Mouse (Mus musculus): ENCODE measurements around the gene Kcnh4.

Gene Kcnh4

DNA sequence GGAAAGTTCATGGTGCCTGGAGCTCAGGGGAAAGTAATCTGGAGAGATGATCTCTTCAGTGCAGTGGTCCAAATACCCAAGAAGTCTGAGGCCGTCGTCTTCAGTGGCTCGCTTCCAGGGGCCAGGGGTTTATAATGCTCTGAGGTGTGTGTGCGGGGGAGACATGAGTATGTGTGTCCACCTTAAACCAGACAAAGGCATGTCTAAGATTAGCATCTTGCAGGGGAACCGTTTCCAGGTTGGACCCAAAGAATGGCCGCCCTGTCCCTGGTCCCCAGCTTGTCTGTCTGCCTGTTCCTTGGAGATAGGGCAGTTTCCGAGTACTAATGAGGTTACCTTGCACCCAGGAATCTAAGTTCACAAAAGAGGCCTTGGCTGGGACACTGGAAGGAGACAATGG, 3.1 kb upstream of the Kcnh4 start, which contains the start of gene Hcrt:
Gene Hcrt, minus strand, starts transcription at position 101 of the 400 bp plus-strand sequence.
- DNase-seq (ENCODE audit: low spot score) = no peak

DNA sequence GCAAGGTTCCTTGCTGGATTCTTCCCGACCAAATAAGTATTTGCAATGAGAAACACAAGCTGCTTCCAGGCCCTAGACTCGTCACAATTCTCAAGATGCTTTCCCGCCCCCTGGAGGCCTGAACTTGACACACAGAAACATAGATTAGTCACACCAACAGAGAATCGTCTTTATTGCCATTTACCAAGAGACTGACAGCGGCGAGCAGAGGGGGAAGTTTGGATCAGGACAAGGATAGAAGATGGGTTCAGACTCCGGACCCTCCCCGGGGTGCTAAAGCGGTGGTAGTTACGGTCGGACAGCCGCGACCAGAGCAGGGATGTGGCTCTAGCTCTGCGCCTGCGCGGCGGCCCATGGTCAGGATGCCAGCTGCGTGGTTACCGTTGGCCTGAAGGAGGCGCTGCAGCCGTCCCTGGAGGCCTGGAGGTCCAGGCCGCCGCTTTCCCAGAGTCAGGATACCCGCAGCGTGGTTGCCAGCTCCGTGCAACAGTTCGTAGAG, 1.9 kb upstream of the Kcnh4 start:
- peak; percentile 64 for DNase-seq (ENCODE audit: low spot score)

DNA sequence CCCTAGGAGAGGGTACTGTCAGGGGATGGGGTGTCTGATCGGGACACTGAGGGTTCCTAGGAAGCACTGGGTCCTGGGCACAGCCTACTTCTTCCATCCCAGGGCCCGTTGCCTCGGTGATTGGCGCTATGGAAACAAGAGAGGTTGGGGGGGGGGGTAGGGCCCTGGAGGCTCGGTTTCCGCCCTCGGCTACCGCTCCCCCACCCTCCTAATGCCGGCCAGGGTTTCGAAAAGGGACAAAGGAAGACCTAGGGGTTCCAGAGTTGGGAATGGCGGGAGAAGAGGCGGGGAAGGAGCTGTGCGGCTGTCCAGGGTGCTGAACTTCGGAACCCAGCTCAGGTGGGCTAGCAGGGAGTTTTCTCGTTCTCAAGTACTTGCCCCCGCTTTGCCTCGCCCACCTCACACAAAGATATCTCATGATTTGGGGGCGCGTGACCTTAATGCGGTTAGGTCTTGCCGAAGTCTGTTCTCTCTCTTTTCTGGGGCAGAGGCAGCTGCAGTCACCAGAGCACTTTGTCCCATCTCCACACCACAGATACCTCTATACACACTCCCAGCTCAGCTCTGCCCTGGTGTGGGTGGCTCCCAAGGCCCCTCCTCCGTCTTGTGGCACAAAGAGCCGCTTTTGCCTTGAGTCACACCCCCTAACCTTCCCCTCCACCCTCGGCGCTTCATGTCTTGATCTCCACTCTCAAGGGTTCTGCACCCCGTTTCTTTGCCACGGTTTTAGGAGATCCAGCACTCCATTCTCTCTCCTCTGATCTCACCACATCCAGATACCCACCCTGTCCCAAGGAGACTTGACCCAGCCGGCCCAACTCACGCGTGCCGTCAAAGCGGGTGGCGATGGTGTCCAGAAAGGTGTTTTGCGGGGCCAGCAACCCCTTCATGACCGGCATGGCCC, 783 bp downstream of the Kcnh4 start:
- DNase-seq (ENCODE audit: low spot score) = no peak

DNA sequence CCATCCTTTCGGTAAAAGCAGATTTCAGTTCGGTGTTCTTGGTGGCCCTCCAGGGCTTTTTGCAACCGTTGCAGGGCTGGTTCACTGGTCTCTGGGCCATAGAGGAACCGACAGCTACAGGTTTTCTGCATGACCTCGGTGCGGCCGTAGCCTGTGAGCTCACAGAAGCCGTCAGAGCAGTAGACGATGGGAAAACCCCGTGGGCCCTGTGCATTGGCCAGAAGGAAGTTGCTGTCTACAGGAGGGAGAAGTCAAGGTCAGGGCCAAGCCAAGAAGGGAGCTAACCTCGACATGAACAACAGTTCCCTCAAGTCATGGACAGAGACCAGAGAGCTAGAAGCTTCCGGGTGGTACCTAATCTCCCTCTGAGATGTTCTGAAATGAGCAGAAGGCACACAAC, 2.2 kb downstream of the Kcnh4 start:
- no peak for DNase-seq (ENCODE audit: low spot score)

DNA sequence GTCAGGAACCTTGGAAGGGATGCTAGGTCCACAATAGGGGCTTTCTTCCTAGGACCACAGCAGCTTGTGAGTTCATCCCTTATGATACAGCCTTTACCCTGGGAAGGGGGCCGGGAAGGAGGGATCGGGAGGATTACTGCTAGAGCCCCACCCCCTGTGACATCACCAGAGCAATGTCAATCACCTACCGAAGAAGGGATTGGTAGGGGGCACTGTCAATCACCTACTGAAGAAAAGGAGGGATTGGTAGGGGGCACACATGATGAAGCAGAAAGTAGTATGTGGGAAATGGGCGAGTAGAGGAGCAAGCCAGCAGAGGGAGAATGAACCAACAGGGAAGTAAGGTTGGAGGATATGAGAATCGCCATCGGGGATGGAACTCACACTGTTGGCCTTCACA, 3.3 kb downstream of the Kcnh4 start:
- DNase-seq (ENCODE audit: low spot score) = no peak

DNA sequence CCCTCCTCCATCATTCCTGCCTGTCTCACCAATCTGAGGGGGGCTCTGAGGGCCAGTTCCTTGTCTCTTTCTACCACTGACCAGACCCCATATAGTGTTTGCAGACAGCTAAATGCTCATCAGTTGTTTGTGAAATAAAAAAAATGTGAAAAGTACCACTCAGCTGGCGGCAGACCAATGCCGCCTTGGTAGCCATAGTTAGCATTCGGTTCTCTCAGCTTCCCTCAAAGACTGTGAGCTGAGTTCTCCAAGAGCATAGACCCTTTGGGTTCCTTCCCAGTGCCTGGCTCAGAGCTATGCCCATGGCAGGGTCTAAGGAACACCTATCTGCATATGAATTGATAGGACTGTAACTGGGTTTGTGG, 5.1 kb downstream of the Kcnh4 start:
- DNase-seq (ENCODE audit: low spot score) = no peak

DNA sequence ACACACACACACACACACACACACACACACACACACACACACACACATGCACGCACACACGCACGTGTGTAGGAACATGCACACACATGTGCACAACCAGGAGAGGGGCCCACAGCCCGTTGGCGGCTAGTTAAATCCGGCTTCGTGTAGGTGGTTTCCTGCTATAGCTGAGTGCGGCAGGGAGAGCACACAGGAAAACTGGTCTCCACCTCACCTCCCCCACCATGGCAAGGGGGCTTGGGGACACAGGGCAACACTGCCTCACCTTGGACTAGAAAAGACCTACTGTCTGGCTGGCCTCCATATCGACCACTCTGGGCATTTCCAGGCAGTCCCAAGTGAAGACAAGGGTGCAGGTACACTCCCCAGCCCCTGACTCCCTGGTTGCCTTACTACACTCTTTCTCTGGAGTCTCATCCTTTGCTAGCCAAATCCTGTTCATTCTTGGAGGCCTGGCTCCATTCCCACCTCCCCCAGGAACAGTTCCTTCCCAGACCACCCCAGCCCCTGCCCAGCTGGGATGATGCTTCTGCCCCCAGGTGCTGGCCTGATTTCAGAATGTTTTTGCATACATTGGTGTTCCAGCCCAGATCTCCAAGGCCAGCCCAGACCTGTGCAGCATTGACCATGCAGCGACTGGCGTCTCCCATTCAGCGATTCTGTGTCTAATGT, 5.6 kb downstream of the Kcnh4 start:
- DNase-seq (ENCODE audit: low spot score) = no peak

DNA sequence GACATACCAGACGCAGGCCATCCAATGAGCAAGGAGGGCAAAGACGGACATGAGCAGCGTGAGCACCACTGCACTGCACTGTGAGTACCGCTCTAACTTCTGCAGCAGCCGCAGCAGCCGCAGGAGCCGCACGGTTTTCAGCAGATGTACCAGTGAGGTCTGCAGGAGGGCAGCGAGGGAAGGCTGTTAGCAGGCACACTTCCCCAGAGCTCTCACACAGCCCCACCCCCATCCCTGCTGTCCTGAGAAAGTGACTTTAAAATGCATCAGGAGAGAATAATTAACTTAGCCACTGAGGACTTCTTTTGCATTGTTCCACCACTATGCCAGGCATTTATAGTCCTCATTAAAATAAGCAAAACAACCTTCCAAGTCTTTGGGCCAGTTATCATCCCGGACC, 7.4 kb downstream of the Kcnh4 start:
- DNase-seq (ENCODE audit: low spot score) = no peak

DNA sequence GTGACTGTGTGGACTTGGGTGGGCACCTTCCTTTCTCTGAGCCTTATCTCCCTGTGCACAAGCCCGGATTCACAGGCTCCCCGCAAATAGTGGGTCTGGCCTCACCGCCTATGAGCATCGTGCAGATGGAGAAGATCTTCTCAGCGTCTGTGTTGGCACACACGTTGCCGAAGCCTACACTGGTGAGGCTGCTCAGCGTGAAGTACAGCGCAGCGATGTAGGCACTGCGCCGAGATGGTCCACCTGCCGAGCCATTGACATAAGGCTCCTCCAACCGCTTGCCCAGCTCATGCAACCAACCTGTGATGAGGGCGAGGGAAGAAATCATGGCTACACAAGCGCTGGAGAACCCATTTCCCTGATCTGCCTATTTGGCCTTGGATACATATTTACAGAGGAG, 9.6 kb downstream of the Kcnh4 start:
- DNase-seq (ENCODE audit: low spot score) = no peak

DNA sequence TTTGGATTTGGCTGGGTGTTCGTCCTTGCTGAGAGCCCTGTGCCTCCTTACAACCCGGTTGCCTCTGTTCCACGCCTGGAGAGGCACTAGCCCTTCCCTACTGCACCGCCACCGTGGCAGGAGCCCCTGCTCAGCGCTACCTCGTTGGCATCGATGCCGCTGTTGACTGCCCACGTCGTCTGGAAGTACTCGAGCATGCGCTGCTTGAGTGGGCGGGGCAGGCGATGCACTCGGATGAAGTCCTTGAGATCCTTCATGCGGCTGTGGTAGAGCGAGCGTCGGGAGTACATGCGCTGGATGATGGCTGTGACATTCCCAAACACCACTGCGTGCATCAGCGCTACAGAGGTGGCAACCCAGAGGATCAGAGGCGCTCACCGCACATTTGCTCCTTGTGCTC, 10.3 kb downstream of the Kcnh4 start:
- no peak for DNase-seq (ENCODE audit: low spot score)

DNA sequence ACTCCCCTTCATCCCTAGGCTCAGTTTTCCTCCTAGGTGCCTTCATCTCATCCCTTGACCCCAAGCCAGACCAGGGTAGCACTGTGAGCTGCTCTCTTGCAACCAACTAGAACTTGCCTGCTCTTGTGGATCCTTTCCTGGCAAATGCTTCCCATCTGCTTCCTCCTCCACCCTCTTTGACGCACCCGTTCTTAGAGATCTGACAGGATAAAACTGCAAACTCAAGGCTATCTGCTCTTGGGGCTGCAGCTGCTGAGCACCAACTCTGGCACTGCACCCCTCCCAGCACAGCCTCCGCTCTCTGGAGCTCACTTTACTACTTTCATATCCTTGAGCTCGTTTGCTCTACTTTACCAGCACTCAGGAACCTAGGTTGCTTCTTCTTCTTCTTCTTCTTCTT, 11.1 kb downstream of the Kcnh4 start:
- DNase-seq (ENCODE audit: low spot score) = no peak

DNA sequence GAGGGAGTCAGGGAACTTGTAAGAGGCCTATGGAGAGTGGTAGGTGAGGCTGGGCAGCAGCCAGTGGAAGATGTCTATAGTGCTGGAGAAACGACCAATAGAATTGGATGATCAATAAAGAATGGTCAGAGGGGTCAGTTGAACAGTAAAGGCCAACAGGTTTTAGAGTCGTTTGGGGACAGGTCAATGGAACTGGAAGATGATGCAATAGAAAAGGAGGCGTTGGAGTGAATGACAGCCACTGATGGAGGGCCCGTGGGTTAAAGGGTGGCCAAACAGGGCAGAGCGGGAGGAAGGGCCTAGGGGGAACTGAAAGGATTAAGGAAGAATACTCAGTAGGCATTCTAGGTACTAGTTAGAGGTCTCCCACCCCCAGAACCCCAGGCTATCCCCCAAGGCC, 12.6 kb downstream of the Kcnh4 start:
- DNase-seq (ENCODE audit: low spot score) = no peak

DNA sequence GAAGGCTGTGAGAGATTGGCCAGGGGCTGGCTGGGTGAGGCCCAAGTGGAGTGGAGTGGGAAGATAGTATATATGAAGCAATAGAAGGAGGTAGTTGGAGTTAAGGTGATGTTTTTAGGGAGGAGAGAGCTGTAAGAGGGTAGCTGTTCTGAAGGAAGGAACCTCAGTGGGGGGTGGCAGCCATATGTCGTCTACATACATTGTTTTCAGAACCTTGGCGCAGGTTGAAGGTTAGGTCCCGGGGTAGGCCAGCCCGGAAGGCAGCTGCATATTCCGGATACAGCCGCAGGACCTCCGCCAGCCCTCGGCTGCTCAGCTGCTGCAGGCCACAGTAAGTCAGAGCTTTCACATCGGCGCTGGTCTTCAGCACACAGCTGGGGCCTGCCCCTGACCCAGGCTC, 13.2 kb downstream of the Kcnh4 start:
- no peak for DNase-seq (ENCODE audit: low spot score)

DNA sequence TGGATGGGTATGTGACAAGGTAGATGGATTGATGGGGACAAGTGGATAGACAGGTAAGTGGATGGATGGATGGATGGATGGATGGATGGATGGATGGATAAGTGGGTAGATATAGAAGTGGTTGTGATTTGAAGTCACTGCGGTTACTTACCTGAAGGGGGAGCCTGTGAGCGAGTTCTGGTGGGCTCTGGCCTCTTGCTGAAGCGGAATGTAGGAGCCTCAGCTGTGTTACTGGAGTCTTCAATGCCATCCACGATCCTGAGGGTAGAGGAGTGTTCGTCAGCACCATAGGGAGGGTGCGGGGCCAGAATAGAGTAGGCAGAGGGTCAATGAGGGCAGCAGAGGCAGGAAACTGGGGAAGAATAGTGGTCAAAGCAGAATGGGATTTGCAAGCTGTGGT, 14.7 kb downstream of the Kcnh4 start:
- DNase-seq (ENCODE audit: low spot score) = peak; percentile 58

DNA sequence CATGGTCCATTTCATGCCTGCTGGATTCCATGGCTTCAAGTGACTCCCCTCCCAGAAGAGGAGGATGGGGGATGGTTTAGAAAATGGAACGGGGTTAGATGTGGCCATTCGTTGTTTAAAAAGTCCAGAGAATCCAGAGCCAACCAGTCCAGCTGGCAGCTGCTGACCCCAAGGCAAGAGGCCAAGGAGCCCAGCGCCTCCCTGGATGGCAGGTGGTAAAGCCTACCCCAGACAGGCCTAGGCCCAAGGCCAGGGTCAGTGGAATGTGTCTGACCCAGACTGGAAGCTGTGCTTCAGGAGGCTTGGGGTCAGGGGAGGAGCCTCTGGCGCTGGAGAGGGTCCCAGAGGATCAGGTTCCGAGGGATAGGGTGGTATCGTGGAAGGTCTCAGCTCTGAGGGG, 18.4 kb downstream of the Kcnh4 start:
- no peak for DNase-seq (ENCODE audit: low spot score)

DNA sequence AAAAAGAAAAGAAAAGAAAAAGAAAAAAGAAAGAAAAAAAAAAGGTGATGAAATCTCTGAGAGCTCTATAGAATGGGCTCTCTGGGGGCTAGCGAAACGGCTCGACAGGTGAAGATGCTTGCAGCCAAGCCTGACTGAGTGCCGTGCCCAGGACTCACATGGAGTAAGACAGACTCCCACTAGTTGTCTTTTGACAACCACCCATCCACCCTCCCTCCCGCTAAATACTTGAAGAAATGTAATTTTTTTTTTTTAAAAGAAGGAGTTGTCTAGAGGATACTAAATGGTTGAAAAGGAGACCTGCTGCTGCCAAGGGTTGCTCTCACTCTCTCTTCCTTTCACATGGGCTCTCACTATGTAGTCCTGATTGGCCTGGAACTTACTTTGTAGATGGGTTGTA, 21.0 kb downstream of the Kcnh4 start:
- no peak for DNase-seq (ENCODE audit: low spot score)

DNA sequence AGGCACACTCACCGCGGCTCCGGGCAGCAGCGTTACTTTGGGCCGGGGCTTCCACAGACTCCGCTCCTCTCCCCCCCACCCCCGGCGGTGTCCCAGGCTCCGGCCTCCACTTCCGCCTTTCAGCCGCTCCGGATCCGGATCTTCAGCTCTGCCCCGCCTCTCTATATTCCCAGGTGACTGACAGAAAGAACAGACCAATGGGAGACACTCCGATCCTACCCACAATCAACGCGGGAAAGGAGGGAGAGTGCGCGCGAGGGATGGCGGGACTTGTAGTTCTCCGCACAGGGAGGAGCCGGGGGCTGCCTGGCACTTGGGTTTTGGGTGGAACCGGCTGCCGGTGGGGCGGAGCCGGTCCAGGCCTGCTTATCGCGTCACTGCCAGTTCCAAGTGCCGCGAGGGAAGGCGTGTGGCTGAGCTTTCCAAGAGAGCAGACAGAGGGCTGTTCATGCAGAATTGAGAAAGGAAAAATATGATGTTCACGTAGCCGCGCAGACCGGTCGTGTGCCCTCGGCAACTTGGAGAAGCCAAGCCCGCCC, 21.6 kb downstream of the Kcnh4 start, which contains the start of gene Rab5c:
Gene Rab5c, minus strand, starts transcription at position 150 of the 539 bp plus-strand sequence.
- DNase-seq (ENCODE audit: low spot score) = peak; percentile 99

DNA sequence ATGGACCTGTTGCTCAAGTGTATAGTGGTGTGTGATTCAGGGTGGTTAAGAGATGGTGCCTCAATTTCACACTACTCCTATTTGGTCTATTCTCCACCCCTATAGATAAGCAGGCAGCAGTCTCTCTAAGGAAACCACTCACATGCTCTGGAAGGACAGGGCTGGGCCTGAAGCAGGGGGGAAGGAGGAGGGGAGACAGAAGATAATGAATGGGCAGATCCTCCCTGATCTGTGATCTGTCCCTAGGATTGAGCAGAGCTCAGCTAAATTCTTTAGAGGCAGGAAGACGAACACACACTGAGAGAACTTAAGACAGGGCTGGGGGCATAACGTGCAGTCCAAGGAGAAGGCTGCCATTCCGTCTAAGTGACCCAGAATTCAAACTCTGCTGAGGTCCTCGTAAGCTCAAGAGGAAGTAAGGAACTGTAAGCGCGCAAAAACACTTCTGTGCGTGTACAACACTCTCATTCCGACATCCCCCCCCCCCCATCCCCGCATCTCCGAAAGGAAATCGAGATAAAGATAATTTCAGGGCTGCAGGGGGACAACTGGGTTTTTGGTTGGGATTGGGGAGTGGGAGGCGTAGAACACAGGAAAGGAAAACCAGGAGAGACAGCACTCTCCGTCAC, 22.5 kb downstream of the Kcnh4 start:
- DNase-seq (ENCODE audit: low spot score) = peak; percentile 81

DNA sequence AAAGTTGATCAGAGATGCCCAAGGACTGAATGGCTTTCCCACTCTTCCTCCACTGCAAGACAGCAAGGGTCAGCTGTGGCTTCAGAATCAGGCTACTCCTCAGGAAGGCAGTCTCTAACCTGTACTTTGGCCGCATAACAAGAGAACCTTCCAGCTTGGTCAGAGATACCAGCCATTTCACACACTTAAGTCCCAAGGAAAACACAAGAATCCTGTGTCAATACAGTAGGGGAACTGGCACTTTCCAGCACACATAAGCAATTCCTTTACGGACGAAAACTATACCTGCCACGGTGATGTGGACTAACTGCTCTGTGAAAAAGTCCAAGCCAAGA, 23.0 kb downstream of the Kcnh4 start:
- no peak for DNase-seq (ENCODE audit: low spot score)

DNA sequence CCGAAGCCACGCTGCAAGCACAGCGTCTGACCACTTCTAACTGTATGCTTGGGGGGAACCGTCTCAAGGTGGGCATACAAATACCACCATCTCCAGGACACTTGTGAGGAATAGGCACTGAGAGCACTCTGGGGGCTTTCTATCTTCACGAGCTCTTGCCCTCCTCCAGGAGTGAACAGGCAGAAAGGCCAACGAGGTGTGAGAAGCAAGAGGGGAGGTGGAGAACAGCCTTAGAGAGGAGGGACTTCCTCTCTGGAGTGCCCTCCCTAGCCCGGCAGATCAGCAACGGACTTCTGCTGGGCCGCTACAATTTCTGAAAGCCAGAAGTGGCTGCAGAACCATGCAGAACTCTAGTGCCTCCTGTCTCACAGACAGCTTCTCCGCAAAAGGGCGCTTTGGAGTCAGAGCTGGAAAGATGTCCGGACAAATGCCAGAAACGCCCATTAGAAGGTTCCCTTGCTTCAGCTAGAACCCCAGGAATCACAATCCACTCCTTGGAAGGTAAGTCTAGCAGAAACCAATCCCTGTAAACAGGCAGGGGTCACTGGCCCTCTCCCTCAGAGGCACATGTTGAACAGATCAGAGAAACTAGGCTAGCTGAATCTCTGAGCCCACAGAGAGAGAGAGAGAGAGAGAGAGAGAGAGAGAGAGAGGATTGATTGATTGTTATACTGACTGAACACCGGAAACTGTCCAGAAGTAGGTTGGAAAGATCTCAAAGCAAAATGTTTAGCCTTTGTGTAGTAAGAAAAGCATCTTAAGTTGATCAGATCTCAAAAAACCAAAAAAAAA, 23.6 kb downstream of the Kcnh4 start:
- no peak for DNase-seq (ENCODE audit: low spot score)

DNA sequence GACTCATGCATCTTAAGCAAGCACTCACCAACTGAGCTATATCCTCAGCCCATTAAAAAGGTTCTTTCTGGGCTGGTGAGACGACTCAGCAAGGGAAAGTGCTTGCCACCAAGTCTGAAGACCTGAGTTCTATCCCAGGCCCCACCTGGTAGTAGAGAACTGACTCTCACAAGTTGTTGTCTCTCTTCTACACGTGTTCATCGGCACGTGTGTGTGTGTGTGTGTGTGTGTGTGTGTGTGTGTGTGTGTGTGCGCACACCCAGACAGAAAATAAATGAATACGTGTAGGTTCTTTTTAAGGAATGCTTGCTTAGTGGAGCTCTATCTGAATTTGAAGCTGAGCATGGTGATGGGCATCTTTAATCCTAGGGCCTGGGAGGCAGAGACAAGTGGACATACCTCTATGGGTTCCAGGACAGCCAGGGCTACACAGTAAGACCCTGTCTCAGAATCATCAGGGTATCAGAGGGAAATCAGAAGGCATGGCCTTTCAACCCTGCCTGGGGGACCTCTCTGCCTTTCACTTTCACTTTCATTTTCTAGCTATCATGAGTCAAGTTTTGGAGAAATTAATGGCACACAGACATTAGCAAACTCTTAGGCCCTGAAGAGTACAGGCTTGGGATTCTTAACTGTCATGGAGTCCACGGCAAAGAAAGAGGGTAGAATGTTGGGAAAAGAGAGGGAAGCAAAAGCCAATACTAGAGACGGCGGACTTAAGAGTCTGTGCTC, 24.4 kb downstream of the Kcnh4 start:
- DNase-seq (ENCODE audit: low spot score) = no peak
